Mouse (Mus musculus) cerebellum, postnatal 4 days (tissue): Measurements from ENCODE around the gene Psmb9.

ENCODE experiments used
- DNase-seq, 2 experiments: peaks; one replicate each; pipeline ENCODE4 v3.0.0; 2022; ENCODE audit warnings: low spot score in 2 of 2, mixed read lengths in 1 of 2

The Psmb9 gene

DNA sequence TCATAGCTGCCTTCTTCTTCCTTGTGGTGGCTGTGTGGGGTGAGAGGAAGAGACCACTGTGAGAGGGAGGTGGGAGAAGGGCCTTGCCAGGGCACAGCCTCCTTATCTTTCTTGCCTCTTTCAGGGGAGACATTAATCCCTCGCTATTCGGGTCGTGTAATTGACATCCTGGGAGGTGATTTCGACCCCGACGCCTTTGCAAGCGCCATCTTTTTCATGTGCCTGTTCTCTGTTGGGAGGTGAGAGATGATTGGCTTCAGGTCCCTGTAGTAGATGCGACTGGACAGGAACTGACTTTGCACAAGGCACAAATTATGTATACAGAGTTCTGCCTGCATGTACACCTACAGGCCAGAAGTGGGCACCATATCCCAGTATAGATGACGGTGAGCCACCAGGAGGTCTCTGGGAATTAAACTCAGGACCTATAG lies 18.2 kb upstream of the Psmb9 start:
- DNase-seq = no peak

DNA sequence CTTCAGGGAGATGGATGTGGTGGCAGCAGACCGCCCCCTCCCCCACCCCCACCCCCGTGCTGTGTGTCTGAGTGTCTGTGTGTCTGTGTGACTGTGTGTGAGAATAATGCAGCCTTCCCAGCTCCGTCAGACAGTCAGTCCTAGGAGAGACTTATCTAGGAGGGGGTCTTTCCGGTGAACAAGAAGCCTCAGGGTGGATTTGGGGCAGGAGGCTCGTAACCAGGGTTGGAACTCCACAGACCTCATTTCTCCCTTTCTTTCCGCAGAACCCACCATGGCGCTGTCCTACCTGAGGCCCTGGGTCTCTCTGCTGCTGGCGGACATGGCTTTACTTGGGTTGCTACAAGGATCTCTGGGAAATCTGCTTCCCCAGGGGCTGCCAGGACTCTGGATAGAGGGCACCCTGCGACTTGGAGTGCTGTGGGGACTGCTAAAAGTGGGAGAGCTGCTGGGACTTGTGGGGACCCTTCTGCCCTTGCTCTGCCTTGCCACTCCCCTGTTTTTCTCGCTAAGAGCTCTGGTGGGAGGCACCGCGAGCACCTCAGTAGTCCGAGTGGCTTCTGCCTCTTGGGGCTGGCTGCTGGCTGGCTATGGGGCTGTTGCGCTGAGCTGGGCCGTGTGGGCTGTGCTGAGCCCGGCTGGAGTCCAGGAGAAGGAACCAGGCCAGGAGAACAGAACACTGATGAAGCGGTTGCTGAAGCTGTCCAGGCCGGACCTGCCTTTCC lies 17.6 kb upstream of the Psmb9 start:
- no peak for DNase-seq

DNA sequence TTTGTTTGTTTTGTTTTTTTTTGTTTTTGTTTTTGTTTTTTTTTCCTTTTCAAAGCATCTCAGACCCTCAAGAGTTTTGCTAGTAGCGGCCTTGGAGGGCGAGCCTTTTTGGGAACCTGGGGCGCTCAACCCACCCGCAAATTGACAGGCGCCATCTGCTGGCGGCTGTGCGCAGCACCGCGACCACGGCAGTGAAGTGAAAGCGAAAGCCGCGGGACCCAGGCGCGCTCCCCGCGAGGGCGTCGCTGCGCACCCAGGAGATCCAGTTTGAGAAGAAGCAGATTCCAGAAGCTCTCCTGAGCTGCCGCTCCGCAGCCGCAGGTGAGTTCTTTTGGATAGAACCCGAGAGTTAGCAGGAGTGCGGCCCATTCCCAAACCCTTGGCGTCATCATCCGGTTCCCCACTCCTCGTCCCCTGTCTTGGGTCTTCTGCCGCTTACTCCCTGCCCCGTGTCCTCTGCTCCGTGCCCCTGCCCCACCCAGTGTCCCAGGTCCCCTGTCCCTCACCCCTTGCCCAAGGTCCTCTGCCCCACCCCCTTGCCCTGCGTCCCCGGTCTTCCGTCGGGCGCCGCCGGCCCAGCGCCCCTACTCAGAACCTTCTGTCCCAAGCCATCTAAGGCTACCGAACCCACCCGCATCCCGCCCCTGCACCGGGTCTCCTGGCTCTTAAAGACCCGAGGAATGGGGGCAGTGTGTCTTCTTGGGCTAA lies 16.9 kb upstream of the Psmb9 start:
- peak; percentile 79 to 87 for DNase-seq

DNA sequence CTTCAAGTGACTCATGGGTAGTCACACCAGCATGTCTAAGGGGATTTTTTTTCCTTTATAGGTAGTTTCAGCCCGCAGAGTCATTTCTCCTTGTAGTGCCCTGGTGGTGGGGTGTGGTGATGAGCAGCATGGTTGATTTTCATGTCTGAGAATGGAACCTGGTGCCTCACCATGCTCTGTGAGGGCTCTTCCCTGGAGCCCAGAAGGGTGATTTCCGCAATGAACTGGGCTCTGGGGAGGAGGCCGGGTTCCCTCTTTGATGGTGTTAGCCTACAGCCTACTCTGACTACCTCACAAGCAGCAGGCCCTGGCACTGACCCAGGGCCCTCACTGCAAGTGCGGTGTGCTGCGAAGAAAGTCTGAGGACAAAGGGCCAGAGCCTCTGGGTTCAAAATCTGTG lies 15.9 kb upstream of the Psmb9 start, which contains the start of gene Tap2:
Gene Tap2 (plus strand): TSS at position 84 of the 400 bp plus-strand sequence.
- no peak for DNase-seq

DNA sequence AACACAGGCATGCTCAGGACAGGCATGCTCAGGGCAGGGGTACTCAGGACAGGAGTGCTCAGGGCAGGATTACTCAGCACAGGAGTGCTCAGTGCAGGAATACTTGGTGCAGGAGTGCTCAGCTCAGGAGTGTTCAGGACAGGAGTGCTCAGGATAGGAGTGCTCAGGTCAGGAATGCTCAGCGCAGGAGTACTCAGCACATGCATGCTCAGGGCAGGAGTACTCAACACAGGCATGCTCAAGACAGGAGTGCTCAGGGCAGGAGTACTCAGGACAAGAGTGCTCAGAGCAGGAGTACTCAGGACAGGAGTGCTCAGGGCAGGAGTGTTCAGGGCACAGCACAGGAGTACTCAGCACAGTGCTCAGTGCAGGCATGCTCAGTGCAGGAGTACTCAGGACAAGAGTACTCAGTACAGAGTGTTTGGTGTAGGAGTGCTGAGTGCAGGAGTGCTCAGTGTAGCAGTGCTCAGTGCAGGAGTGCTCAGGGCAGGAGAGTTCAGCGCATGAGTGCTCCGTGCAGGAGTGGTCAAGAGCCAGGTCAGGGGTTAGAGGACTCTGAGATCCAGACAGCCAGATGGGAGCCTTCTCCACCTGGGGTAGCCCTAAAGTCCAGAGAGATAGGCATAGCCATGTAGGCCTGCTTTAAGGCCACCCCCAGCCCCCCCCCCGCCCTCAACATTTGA lies 15.3 kb upstream of the Psmb9 start:
- DNase-seq = no peak

DNA sequence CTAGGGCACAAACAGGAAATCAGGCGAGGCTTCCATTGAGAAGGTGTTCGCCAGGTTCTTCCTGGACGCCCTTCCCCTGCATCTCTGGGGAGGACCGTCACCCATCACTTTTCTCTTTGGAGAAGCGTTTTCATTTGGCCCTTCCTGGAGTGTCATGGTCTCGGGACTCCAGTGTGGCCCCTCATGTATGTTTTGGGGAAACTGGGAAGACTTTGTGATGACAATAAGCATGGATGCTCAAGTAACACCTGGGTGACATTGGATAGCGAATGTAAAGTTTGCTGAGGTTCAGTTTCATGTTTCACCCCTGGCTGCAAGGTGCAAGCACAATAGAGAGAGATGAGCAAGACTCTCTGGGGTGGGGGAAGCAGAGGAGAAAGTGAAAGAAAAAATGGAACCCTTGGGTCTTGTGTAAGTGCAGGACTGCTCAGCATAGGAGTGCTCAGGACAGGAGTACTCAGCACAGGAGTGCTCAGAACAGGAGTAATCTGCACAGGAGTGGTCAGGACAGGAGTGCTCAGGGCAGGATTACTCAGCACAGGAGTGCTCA lies 14.0 kb upstream of the Psmb9 start:
- no peak for DNase-seq

DNA sequence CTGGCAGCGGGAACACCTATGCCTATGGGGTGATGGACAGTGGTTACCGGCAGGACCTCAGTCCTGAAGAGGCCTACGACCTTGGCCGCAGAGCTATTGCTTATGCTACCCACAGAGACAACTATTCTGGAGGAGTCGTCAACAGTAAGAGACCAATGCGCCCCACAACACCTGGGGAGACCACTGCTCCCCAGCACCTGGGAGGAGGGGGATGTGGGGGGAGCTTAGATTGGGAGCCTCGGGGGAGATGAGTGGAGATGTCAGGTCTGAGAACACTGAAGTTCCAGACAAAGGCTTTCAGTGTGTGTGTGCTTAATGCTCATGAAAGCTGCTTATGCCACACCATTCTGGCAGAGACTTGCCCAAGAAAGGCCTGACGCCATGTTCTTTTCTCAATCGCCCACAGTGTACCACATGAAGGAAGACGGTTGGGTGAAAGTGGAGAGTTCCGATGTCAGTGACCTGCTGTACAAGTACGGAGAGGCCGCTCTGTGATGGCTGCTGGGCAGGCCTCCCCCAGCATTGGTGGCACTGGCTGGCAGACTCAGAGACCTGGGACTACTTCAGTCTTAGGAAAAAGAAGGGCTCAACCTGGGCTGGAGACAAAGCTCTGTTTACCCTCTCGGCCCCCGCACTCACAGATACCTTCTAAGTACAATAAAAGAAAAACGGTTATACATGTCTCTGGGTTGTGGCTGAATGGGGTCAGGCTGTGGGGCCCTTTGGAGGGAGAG lies 13.4 kb upstream of the Psmb9 start:
- no peak for DNase-seq

DNA sequence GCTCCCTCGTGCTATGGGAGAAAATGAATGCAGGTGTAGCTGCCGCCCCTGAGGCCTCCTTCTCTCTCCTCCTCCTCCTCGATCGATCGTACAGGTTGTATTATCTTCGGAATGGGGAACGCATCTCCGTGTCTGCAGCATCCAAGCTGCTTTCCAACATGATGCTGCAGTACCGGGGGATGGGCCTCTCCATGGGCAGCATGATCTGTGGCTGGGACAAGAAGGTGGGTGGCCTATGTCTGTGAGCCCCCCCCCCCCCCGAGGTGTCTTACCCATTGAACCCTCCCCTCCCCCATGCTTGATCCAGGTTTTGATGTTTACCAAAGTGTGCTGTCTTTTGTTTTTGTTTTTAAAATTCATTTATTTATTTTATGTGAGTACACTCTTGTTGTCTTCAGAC lies 12.5 kb upstream of the Psmb9 start:
- DNase-seq = no peak

DNA sequence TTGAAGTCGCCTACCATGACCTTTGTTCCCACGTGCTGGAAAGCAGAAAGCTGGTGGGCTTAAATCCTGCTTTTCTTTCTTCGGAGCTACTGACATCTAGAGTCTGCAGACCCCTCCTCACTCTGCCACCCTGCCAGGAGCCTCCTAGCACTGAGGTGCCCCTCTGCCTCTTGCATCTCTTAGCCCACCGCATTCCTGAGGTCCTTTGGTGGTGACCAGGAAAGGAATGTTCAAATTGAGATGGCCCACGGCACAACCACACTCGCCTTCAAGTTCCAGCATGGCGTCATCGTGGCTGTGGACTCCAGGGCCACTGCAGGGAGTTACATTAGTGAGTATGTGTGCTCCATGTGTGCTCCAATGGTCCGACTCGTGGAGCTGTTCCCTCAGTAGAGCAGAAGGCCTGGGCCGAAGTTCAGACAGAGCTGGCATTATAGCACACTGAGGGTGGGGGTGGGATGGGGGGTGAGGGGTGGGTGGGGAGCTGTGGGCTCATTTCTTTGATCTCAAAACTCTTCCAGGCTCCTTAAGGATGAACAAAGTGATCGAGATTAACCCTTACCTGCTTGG lies 11.6 kb upstream of the Psmb9 start:
- no peak for DNase-seq

DNA sequence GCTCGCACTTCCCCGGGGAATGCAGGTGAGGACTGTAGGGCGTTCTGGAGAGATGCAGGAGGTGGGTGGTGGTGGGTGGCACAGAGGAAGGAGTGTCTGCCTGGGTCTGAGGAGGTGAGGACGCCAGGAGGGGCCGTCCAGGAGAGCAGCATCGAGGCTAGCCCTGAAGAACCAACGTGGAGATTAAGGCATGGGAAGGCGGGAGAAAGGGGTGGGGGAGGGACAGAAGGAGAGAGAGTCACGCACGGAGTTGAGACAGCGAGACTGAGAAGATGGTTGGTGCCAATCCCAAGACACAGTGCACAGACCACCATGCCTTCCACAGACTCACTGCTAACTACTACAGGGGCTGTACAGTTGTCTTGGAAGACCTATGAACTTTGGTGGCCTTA lies 11.0 kb upstream of the Psmb9 start:
- DNase-seq = no peak

DNA sequence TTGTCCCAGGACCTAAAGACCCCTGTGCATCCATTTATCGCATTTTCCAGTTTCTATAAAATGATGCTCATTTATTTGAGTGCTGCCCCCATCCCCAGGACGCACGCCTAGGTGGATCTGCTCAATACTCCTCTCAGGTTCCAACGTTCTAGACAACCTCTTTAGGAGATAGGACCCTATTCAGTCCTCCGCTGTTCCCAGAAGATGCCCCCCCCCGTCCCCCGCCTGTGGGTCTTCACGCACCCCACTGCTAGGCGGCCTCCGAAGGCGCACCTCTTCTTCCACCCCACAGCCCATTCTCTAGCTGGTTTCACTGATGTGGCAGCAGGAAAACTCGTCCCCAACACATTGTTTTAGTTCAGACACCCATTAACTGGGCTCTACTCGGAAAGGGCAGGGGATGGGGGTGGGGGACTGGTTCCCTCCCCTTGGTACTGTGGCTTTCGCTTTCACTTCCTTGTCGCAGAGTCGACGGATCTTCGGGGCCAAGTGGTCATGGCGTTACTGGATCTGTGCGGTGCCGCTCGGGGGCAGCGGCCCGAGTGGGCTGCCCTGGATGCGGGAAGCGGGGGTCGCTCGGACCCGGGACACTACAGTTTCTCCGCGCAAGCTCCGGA lies 10.4 kb upstream of the Psmb9 start:
- DNase-seq = no peak

DNA sequence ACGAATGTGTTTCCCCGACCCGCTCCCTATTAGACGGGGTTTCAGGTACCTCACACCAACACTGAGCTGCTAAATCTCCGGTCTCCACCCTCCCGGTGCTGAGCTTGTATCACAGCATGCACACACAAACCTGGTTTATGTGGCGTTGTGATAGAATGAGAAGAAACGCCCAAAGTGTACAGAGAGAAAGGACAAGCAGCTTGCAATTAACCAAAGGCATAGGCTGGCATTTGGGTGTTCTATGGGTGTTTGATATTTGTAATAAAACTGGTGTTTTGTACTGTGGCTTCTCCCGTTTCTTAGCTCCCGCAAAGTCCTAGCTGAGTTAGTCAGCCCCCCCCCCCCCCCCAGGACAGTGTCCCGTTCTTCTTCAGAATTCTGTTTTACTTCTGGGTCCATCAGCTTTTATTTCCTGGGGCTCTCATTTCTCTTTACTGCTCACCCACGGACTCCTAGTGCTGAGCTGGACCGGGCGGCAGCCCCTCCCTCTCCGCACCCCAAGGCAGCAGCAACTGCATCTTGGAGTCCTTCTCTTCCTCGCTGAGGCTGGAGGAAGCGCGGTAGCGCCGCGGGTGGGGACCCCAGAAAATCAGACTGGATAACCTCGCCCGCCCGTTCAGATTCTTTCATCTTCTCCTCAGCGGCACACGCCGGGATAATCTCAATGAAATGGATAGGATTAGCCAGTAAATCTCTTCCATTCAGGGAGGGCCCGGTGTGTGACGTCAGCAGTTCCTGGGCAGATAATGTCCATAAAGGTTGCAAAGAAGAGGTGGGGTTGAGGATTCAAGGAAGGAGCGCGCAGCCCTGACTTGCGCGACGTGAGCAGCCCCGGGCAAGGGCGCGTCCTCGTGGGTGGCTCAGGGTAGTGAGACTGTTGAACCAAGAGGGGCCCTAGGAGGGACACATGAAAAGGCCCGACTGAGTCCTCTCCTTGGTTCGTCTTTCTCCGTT lies 9.7 kb upstream of the Psmb9 start, which contains the start of gene Psmb8:
Gene Psmb8 (plus strand): TSS at position 781 of the 954 bp plus-strand sequence.
- DNase-seq = peak in 1 of 2 experiments; percentile 77

DNA sequence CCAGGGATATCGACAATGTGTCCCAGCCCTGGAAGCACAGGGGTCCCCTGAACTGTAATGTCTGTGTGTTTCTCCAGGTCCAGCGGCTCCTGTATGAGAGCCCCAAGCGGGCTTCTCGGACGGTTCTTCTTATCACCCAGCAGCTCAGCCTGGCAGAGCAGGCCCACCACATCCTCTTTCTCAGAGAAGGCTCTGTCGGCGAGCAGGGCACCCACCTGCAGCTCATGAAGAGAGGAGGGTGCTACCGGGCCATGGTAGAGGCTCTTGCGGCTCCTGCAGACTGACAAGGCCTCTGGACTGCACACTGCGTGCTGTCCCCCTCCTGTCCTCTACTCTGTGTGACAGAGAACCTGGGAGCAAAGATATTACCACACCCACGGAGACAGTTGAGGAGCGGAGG lies 8.9 kb upstream of the Psmb9 start:
- DNase-seq = no peak

DNA sequence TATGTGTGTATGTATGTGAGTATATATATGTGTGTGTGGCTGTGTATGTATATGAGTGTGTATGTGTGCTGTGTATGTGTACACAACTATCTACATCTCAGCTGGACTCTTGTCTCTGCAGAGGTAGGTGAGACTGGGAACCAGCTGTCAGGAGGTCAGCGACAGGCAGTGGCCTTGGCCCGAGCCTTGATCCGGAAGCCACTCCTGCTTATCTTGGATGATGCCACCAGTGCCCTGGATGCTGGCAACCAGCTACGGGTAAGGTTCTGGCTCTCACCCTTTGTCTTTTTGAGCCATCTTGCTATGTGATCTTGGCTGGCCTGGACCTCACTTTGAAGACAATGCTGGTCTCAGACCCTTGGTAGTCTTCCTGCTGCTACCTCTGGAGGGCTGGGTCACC lies 7.2 kb upstream of the Psmb9 start:
- DNase-seq = no peak

DNA sequence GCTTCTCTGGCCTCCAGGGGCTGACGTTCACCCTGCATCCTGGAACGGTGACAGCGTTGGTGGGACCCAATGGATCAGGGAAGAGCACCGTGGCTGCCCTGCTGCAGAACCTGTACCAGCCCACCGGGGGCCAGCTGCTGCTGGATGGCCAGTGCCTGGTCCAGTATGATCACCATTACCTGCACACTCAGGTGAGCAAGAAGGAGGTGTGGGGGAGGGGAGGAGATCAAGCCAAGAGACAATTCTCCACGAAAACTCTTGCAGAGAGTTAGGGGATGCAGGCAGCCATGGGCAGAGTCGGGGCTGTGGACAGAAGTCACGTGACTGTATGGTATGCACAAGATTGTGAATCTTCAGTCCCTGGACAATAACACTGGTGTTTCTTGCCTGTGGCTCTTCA lies 5.9 kb upstream of the Psmb9 start:
- DNase-seq = no peak

DNA sequence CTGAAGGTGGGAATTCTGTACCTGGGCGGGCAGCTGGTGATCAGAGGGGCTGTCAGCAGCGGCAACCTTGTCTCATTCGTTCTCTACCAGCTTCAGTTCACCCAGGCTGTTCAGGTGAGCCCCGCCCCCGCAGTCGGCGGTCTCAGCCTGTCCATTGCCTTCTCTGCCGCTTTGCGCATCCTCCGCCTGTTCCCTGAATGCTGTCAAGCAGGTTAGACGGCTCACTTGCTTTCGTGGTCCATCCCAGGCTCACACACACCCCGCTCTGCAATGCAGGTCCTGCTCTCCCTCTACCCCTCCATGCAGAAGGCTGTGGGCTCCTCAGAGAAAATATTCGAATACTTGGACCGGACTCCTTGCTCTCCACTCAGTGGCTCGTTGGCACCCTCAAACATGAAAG lies 5.3 kb upstream of the Psmb9 start:
- no peak for DNase-seq

DNA sequence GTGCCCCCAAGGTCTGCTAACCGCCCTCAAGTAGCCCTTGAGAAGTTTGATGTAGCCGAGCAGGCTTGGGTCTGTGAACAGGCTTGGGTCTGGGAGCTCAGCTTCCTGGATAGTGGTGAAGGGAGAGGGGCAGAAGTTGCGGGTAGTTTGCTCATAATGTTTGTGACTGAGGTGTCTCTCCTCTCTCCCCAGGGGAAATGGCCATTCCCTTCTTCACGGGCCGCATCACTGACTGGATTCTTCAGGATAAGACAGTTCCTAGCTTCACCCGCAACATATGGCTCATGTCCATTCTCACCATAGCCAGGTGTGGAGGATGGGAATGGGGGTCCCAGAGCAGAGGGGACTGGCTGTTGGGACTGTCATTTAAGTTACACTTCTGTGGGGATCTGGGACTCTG lies 1.4 kb upstream of the Psmb9 start:
- no peak for DNase-seq

DNA sequence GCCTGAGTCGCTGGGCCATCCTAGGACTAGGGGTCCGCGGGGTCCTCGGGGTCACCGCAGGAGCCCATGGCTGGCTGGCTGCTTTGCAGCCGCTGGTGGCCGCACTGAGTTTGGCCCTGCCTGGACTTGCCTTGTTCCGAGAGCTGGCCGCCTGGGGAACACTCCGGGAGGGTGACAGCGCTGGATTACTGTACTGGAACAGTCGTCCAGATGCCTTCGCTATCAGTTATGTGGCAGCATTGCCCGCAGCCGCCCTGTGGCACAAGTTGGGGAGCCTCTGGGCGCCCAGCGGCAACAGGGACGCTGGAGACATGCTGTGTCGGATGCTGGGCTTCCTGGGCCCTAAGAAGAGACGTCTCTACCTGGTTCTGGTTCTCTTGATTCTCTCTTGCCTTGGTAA lies 446 bp upstream of the Psmb9 start:
- DNase-seq = no peak

DNA sequence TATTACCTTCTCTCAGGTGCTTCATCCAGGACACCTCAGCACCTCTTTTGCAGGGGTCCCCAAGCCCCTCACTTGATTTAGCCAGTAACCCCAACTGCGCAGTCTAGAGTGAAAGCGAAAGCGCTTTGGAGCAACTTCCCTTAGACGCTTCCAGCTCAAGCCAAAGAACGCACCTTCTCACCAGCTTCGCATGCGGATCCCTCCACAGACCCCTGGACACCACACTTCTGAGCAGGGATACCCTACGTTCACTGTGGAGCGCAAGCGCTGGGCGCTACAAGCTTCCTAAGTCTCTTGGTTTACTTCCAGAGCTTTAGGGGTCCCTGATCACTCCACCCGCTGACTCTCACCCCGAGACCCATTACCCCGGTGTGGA lies 691 bp downstream of the Psmb9 start:
- DNase-seq = no peak

DNA sequence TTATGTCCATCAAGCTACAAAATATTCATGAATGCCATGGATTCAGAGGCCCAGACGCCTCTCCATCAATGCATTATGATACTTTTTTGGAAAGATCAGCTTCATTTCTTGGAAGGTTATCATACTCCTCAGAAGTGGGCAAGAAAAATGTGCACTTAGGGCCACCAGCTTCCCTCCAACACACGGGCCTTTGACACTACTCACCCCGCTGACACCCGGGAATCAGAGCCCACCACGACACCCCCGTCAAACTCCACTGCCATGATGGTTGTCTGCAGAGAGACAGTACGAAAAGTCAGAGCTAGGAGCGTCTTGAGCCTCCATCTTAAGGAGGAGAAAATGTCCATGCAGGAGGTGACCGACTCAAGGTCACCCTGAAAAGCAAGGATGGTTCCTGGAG lies 2.0 kb downstream of the Psmb9 start:
- no peak for DNase-seq
